Mouse (Mus musculus): ENCODE results near the gene D1Ertd622e.

GRCm38 (mm10) chr1:97564641-97565040 lies 97.2 kb downstream of the D1Ertd622e start:
- TF ChIP-seq TCF12 (IDR thresholded peaks at IDR 0.05; ENCODE audit: insufficient read depth, poor library complexity, severe bottlenecking): no peak
- TF ChIP-seq POLR2A (IDR thresholded peaks at IDR 0.05; ENCODE audit: insufficient read length, low read depth): no peak
- no peak for TF ChIP-seq MYOD1 (IDR thresholded peaks at IDR 0.05; ENCODE audit: control insufficient read depth in 1 of 3, insufficient read length in 2 of 3, low read depth in 2 of 3)
- no peak for TF ChIP-seq E2F4 (IDR thresholded peaks at IDR 0.05; ENCODE audit: insufficient read depth)
- TF ChIP-seq USF1 (IDR thresholded peaks at IDR 0.05; ENCODE audit: low read depth): no peak
- TF ChIP-seq CEBPB (IDR thresholded peaks at IDR 0.05; ENCODE audit: insufficient read depth, poor library complexity, severe bottlenecking): no peak
- TF ChIP-seq MYOG (IDR thresholded peaks at IDR 0.05; ENCODE audit: control insufficient read depth in 1 of 3, insufficient read depth in 1 of 3, insufficient read length in 2 of 3, low read depth in 2 of 3): no peak
- TF ChIP-seq POLR2AphosphoS2 (IDR thresholded peaks at IDR 0.05; ENCODE audit: insufficient read length, low read depth): no peak
- TF ChIP-seq SRF (IDR thresholded peaks at IDR 0.05; ENCODE audit: control insufficient read depth, insufficient read length, low read depth): no peak
